Mouse (Mus musculus) spleen, embryonic (tissue): ENCODE results near the gene Cbarp.

ENCODE experiments used
- CTCF ChIA-PET: fragments of 350-600 bp; sonication (Branson Sonifier 250); formaldehyde crosslinking; loops from one replicate; lab custom pipeline; 2022; lab: Charles Lee

Cbarp gene

DNA sequence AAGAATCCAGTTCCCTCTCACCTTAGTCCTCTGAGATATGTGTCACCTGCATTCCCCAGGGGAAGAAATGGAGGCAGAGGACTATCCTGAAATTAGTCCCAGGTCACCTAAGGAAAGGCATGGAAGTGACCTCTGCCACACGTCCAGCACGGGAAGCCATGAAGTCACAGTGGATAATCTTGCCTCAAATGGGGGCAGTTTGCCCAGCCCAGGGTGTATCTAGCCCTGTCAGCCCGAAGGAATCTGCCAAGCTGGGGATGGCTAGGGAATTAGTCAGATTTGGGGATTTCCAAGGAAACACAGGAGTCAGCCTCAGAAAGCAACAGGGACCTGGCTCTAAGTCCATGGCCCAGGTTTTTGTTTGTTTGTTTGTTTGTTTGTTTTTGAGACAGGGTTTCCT, 36.5 kb downstream of the Cbarp start:
- CTCF ChIA-PET: no interaction called here

GRCm38 (mm10) chr10:80103032-80103431, 37.6 kb downstream of the Cbarp start:
- CTCF ChIA-PET: no interaction called here

DNA sequence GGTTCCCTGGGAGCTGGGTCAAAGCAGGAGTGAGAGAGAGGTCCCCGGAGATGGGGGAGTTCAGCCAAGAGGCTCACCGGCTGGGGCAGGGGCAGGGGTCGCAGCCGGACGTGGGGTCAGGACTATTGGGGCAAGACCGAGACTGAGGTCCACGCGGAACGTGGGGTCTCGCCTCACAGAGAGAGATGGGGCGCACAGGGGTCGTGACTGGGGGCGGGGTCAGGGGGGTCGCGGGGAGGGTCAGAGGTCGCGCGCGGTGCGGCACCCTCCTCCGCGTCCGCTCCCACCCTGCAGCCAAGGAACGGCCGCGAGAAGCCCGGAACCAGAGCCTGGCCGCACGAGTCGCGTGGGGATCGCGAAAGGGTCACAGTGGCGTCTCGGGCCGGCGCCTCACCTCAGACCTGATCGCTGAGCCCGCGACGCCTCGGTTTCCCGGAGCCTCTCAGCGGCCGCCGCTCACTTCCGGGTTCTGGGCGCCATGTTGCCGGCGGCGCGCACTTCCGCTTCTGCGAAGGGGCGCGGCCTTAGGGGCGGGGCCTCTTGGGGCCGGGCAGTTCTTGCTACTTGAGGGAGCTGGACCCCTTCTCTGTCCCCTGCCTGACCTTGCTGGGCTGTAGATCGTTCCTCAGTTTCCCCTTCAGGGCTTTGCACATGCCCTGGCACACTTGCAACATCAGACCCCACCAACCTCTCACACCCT, 38.3 kb downstream of the Cbarp start:
- CTCF ChIA-PET: no interaction called here

DNA sequence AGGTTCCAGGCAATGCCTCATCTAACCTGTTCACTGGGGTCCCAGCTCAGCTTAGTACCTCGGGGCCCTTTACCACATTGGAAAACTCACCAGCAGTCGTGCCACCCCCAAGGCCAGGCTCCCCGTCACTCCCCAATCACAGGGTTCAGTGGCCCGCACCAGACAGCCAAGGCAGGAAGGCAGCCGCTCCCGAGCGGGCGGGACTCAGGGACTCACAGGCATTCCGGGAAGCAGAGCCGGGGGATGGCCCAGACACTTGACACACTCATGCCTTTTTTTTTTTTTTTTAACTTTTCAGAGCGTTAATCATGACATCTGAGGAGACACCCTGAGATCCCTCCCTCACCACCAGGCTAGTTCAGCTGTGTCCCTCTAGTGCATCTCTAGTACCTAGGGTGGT, 39.7 kb downstream of the Cbarp start:
- CTCF ChIA-PET: no interaction called here

GRCm38 (mm10) chr10:80098630-80099029, 42.0 kb downstream of the Cbarp start:
- CTCF ChIA-PET: no interaction called here

DNA sequence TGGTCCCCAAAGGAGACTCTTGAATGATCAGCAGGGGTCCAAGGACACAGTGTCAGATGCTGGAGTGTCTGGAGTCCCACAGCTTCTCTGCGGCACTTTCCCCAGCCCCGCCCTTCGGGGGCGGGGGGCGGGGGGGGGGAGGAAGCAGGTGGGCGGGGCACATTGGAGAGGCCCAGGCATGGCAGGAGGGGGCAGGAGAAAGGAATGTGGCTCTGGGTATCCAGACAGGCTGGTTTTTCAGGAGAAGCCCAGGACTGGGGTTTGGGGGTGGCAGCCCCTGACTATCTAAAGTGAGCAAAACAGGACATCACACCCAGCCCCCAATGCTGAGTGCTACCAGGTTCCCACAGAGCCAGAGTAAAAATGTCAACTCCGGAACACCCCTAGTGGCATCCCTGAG, 43.4 kb downstream of the Cbarp start:
- CTCF ChIA-PET: interaction anchor here (0.5 to 0.8 kb wide), 2 partner anchors 19 to 56 kb away, joined by 3 read pairs; no protein-coding TSS in a partner anchor

GRCm38 (mm10) chr10:80095547-80095946, 45.1 kb downstream of the Cbarp start:
- CTCF ChIA-PET: no interaction called here

DNA sequence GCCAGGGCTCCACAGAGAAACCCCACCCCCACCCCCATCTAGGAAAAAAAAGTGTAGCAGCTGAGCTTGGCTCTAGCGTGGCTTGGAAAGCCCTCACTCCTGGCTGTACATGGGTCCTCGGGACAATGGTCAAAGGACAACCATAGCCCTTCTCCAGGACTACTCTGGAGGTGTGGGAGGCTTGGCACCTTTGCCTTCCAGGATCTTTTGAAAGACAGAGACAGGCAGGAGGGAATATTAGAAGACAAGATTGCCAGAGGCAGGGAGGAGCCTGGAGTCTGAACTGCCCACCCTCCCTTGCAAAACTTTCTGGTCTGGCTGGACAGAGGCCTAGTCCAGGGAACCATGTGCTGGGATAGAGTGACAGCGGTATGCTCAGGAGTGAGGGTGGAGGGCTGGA, 46.0 kb downstream of the Cbarp start:
- CTCF ChIA-PET: interaction anchor here (0.6 kb wide), 1 partner anchor 23 kb away, joined by 4 read pairs; no protein-coding TSS in a partner anchor

DNA sequence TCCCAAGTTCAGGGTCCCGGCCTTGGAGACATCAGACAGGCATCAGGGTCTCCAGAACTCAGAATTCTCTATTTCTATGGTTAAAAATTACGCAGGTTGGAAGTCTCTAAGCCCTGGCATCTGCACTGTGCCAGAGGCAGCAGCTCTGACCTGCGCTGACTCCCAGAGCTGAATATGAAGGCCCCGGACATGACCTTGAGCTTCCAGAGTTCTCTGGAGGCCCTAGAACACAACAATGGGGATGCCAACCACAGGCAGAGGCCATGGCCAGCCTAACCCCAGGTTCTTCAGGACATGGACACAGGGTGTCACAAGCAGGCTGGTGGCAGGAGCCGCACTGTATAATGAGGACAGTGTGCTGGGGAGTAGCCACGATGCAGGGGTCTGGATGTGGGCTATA, 46.5 kb downstream of the Cbarp start:
- CTCF ChIA-PET: no interaction called here

DNA sequence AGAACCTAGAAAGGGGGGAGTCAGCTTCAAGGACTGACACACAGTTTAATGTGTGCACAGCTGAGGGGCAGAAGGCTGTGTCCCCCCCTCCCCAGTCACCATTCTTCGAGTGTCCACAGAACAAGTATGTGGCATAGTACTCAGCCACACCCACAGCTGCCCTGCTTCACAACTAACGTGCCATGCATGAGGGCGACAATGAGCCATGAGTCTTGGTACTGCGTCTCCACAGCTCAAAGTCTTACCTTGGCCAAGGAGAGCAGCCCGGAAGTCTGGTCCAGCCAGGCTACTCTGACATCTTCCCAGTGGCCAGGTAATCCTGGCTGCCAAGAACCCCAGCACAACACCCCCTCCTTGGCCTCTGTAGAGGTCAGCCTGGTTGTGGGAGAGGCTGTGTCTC, 47.9 kb downstream of the Cbarp start:
- CTCF ChIA-PET: no interaction called here

- CTCF ChIA-PET: no interaction called here
These were observed 49.1 kb downstream of the Cbarp start for GRCm38 (mm10) chr10:80091527-80091926.

GRCm38 (mm10) chr10:80089146-80089545, 51.5 kb downstream of the Cbarp start:
- CTCF ChIA-PET: no interaction called here

- CTCF ChIA-PET: no interaction called here
These were observed 53.2 kb downstream of the Cbarp start for GRCm38 (mm10) chr10:80087483-80087882.

GRCm38 (mm10) chr10:80086847-80087246, 53.8 kb downstream of the Cbarp start:
- CTCF ChIA-PET: no interaction called here

DNA sequence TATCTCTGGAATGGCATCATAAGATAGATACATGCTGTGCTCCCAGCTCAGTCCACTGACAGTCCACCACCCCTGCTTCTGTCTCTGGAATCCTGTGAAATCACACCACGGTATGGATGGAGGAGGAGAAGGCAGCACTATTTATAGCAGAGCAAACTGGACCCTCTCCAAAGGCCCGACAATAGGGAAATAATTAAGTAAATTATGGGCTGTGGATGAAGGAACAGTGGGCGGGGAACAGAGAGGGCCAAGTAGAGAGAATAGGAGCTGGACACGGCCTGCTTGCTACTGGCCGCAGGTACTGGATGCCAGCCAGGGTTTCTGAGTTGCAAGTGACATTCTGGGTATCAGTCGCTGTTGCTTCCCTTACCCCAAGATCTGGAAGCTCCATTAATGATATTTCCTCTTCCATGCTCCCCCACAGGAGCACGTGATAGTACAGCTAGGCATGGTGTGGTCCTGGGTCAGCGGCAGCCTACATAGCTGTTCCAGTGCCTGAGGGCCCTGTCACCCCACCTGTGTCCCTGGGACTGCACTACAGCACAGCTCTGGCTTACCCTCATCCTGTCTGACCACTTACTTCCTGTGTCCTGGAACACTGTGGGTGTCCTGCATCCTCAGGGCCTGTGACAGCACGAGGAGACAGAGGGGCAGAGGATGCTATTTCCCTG, 55.7 kb downstream of the Cbarp start:
- CTCF ChIA-PET: no interaction called here

- CTCF ChIA-PET: no interaction called here
These were observed 59.6 kb downstream of the Cbarp start for GRCm38 (mm10) chr10:80081075-80081474.
